Mouse (Mus musculus) activated CD4-positive, CD25-positive, alpha-beta regulatory T cell, adult 9 weeks (primary cell): Measurements from ENCODE around the gene Rhox4d. TPM values are rescaled to one million over a fixed set of nuclear protein-coding genes. Genes with fewer than 3 reads are reported as not detected.

Experiments
- polyA plus RNA-seq: library from polyadenylated mRNA; unstranded; fragments of 100-300 nt; shearing (Covaris generic); gene quantifications from one replicate; pipeline ENCODE4 v1.2.1, GENCODE M21; 2017

Gene Rhox4d
- polyA plus RNA-seq: not detected

GRCm38 (mm10) chrX:37514059-37514458 is at the start of gene Rhox4d:
TSS of gene Rhox4d (plus strand) at chrX:37514359.

GRCm38 (mm10) chrX:37480037-37480436 is 34.1 kb upstream of the Rhox4d start, which contains the start of gene Rhox4c:
TSS of gene Rhox4c (plus strand) at chrX:37480337.

GRCm38 (mm10) chrX:37530152-37530551 is 16.0 kb downstream of the Rhox4d start, which contains the start of gene Rhox2e:
TSS of gene Rhox2e (plus strand) at chrX:37530452.

GRCm38 (mm10) chrX:37541719-37542118 is 27.6 kb downstream of the Rhox4d start, which contains the start of gene Rhox3e:
TSS of gene Rhox3e (plus strand) at chrX:37542019.

GRCm38 (mm10) chrX:37557112-37557511 is 43.0 kb downstream of the Rhox4d start, which contains the start of gene Rhox4e:
TSS of gene Rhox4e (plus strand) at chrX:37557412.

Other genes with a start within 250 kb of the Rhox4d start
- gene Rhox4a, start 249.0 kb upstream of the Rhox4d start, polyA plus RNA-seq: not detected
- not detected for gene Rhox3a2, start 134.3 kb upstream of the Rhox4d start, polyA plus RNA-seq
- gene Rhox4a2, start 123.5 kb upstream of the Rhox4d start, polyA plus RNA-seq: not detected
- not detected for gene Rhox2b, start 102.3 kb upstream of the Rhox4d start, polyA plus RNA-seq
- not detected for gene Rhox4b, start 81.9 kb upstream of the Rhox4d start, polyA plus RNA-seq
- gene Rhox2c, start 60.7 kb upstream of the Rhox4d start, polyA plus RNA-seq: not detected
- gene Rhox3c, start 55.8 kb upstream of the Rhox4d start, polyA plus RNA-seq: not detected
- not detected for gene Rhox4c, start 34.0 kb upstream of the Rhox4d start, polyA plus RNA-seq
- gene Rhox2d, start 20.9 kb upstream of the Rhox4d start, polyA plus RNA-seq: not detected
- not detected for gene Rhox2e, start 16.1 kb downstream of the Rhox4d start, polyA plus RNA-seq
- not detected for gene Rhox3e, start 27.7 kb downstream of the Rhox4d start, polyA plus RNA-seq
- gene Rhox4e, start 43.1 kb downstream of the Rhox4d start, polyA plus RNA-seq: not detected
- not detected for gene Rhox2f, start 57.0 kb downstream of the Rhox4d start, polyA plus RNA-seq
- gene Rhox3f, start 66.6 kb downstream of the Rhox4d start, polyA plus RNA-seq: not detected
- gene Rhox4f, start 93.3 kb downstream of the Rhox4d start, polyA plus RNA-seq: not detected
- gene Rhox3g, start 114.3 kb downstream of the Rhox4d start, polyA plus RNA-seq: not detected
- gene Rhox2g, start 129.1 kb downstream of the Rhox4d start, polyA plus RNA-seq: not detected
- not detected for gene Rhox4g, start 137.0 kb downstream of the Rhox4d start, polyA plus RNA-seq
- gene Rhox3h, start 154.4 kb downstream of the Rhox4d start, polyA plus RNA-seq: not detected
- gene Rhox2h, start 158.9 kb downstream of the Rhox4d start, polyA plus RNA-seq: not detected